Mouse (Mus musculus): Measurements from ENCODE around the gene Mlycd.
A peak's percentile ranks its signal among the peaks of the same experiment; 100 is the strongest.

Mlycd gene

DNA sequence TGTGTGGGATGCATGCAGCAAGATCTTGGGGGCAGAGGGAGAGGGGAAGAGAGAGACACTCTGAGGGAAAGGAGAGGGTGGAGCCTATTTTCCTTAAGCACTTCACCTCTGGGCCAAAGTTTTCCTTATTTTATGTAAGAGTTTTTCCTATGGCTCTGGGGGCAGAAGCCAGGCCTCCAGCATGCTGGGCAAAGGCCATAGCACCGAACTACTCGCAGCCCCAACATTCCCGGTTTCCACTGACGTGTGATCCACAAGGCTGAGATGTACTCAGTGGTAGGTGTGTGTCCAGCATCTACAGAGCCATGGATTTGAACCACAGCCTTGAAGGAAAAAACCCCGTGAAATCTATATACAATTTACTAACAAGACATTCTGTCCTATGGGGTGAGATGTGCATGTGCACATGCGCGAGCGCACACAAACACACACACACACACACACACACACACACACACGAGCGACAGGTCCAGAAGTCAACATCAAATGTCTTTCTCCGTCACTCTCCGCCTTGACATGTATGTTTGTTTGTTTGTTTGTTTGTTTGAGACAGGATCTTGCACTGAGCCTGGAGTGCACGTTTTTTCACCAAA is 39.0 kb downstream of the Mlycd start, which contains the start of gene Osgin1:
Osgin1 (plus strand) TSS at position 543 of the 593 bp plus-strand sequence.
- no peak for DNase-seq

- no peak for DNase-seq
These were observed 39.9 kb downstream of the Mlycd start for GRCm38 (mm10) chr8:119434569-119434968.

GRCm38 (mm10) chr8:119435527-119435926 is 40.8 kb downstream of the Mlycd start:
- DNase-seq = no peak

GRCm38 (mm10) chr8:119436331-119436730 is 41.7 kb downstream of the Mlycd start:
- no peak for DNase-seq

- DNase-seq = no peak
These were observed 42.3 kb downstream of the Mlycd start for GRCm38 (mm10) chr8:119436933-119437332.

GRCm38 (mm10) chr8:119437506-119437905 is 42.8 kb downstream of the Mlycd start:
- no peak for DNase-seq

- DNase-seq = no peak
These were observed 44.2 kb downstream of the Mlycd start for GRCm38 (mm10) chr8:119438876-119439275.

DNA sequence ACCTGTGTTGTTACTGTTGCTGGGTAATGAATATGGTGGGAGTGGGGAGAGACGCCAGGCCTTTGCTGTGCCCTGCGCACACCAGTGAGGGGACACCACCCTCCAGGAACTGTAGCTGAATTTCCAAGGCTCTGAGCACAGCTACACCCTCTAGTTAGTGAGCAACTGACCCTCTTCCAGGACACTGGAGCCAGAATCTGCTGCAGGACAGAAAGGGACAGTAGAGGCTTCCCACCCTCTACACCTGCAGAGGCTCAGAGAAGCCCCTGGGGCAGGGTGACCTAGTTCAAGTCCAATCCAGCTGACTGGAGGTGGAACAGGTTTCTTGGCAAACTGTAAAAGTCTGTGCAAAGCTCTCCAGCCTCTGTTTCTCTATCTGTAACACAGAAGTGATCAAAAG is 44.7 kb downstream of the Mlycd start:
- no peak for DNase-seq

- no peak for DNase-seq
These were observed 45.2 kb downstream of the Mlycd start for GRCm38 (mm10) chr8:119439893-119440249.

- DNase-seq = peak; percentile 51 to 60
These were observed 45.7 kb downstream of the Mlycd start for GRCm38 (mm10) chr8:119440250-119440951.

GRCm38 (mm10) chr8:119440952-119441270 is 46.2 kb downstream of the Mlycd start:
- no peak for DNase-seq

DNA sequence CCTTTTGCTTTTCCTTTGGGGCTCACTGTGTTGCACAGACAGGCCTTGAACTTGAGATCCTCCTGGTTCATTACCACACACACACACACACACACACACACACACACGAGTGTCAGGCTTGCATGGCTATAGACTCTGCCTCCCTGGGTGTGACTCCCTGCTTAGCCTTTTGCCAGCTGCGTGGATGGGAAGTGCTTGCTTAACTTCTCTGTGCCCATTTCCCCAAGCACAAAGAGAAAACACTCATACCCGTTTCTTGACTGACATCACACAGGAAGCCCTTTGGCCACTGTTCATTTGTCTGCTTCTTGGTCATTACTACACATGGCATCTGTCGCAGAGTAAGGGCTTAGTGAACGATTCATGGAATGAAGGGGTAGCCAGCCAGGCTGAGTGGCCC is 47.3 kb downstream of the Mlycd start:
- no peak for DNase-seq

- DNase-seq = no peak
These were observed 48.3 kb downstream of the Mlycd start for GRCm38 (mm10) chr8:119442970-119443369.

- DNase-seq = peak; percentile 87
These were observed 51.7 kb downstream of the Mlycd start, which contains the start of gene Necab2 for GRCm38 (mm10) chr8:119446211-119446989. Gene Necab2, plus strand, starts transcription at chr8:119446719.

GRCm38 (mm10) chr8:119446990-119447780 is 52.5 kb downstream of the Mlycd start:
- DNase-seq = no peak

DNA sequence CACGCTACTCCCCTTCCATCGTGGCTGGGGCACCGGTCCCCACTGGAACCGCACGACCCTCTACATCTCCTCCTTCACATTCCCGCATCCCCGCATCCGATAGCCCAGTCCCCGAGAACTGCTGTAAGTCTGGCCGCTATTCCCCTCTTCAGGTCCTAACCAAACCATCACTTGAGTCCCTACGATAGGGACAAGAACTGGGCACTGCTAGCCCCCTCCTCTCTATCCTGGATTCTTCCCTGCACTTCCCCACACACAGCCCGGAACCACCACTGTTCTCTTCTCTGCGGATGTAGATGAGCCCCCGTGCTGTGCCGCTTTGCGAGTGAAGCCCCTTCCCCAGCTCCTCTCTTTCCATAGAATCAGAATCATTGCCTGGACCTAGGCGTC is 53.1 kb downstream of the Mlycd start:
- no peak for DNase-seq

DNA sequence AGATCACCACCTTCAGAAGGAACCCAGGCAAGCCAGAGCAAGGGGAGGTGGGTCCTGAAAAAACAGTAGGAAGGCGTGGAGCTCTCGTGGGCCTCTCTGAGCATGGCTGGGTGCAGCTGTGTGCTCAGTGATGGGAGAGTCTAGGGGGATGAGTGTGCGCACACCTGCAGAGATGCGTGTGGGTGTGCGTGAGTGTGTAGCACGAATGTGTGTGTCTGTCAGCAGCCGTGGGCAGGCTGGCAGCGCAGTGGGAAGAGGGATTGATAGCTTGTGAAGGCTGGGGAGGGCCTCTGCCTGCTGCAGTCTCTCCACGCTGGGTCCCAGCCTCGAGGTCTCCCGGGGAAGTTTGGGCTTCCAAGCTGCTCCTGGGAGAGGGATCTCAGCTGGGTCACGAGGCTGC is 54.9 kb downstream of the Mlycd start:
- no peak for DNase-seq

DNA sequence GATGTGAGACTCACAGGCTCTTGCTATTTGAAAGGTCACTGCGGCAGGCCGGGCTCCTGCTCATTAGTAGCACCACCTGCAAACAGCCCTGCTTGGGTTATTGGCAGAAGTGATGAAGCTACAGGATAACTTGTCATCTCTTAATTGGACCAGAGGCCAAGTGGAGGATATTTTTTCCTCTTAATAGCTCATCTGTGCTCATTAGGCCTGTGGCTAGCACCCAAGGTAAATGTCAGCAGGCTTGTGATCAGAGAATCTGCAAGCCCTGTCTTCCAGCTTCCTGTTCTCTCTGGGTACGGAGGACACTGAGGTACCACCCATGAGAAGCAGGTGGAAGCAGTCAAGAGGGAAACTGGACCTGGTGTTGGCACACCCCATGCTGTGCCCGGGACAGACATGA is 56.5 kb downstream of the Mlycd start:
- DNase-seq = no peak

DNA sequence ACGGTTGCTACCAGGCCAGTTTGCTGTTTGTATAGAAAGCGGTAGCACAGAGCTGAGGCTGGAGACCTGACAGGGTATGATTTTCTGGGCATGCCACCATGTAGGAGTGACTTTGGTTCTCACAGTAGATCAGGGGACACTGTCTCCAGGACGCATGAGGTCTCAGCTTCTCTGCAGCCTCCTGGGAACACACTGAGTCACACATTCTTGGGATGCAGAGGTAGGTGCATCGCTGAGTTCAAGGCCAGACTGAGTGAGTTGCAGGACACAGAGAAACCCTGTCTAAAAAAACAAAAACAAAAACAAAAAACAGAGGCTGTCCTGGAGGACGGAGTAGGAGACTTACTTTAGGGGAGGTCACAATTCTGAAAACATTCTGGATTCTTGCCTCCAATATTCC is 58.2 kb downstream of the Mlycd start:
- no peak for DNase-seq

DNA sequence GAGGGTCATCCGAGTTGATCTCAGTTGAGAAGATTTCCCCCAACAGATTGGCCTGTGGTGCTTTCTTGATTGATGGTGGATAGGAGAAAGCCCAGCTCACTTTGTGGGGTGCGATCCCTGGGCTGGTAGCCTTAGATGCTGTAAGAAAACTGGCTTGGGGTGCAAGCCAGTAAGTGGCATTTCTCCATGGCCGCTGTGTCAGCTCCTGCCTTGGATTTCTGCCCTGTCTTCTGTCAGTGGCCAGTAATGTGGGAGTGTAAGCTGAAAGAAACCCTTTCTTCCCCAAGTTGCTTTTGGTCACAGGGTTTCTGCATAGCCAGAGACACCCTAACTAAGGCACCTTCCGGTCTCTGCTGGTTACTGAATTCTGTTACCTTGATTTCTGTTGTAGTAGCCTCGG is 61.4 kb downstream of the Mlycd start:
- DNase-seq = no peak

DNA sequence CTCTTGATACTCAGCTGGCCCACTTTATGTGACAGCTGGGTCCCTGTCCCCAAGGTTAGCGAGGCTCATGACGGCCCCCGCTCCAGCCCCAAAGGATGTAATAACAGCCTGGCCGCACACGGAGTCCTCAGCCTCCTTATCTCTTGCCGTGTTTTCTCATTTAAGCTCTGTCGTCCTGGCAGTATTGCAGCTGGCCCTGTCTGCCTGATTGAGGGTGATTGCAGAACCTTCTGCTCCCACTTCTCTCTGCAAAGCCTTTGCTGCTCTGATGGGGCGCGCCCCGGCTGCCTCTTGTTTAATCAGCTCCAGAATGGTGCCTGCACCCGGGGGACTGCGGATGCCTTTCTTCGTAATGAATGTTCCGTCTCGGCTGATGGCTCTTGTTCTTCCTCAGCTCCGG is 65.0 kb downstream of the Mlycd start:
- no peak for DNase-seq

All from cerebellum, postnatal 36 days (tissue).